Mouse (Mus musculus): Measurements from ENCODE around the gene Fuca1.
"Not testable (repeated sequence)": the region's sequence is repeated elsewhere in the genome, so short reads cannot be mapped to it uniquely, and the experiment has no call there.

Fuca1 gene

GRCm38 (mm10) chr4:135954241-135954640 is 33.7 kb downstream of the Fuca1 start:
- peak; percentile 85 for DNase-seq (ENCODE audit: low spot score)

- no peak for DNase-seq (ENCODE audit: low spot score)
These were observed 35.4 kb downstream of the Fuca1 start for GRCm38 (mm10) chr4:135955886-135956285.

GRCm38 (mm10) chr4:135958354-135958753 is 37.8 kb downstream of the Fuca1 start:
- peak; percentile 45 for DNase-seq (ENCODE audit: low spot score)

- peak; percentile 94 for DNase-seq (ENCODE audit: low spot score)
These were observed 40.2 kb downstream of the Fuca1 start for GRCm38 (mm10) chr4:135960717-135961116.

GRCm38 (mm10) chr4:135961709-135962108 is 41.2 kb downstream of the Fuca1 start:
- no peak for DNase-seq (ENCODE audit: low spot score)

- no peak for DNase-seq (ENCODE audit: low spot score)
These were observed 41.7 kb downstream of the Fuca1 start for GRCm38 (mm10) chr4:135962198-135962597.

GRCm38 (mm10) chr4:135962946-135963345 is 42.4 kb downstream of the Fuca1 start:
- no peak for DNase-seq (ENCODE audit: low spot score)

- DNase-seq (ENCODE audit: low spot score): peak; percentile 97
These were observed 43.1 kb downstream of the Fuca1 start, which contains the start of gene Gale for GRCm38 (mm10) chr4:135963457-135964193. TSS of gene Gale (plus strand) at chr4:135963727.

- no peak for DNase-seq (ENCODE audit: low spot score)
These were observed 43.9 kb downstream of the Fuca1 start for GRCm38 (mm10) chr4:135964426-135964825.

- no peak for DNase-seq (ENCODE audit: low spot score)
These were observed 44.6 kb downstream of the Fuca1 start for GRCm38 (mm10) chr4:135965113-135965512.

- no peak for DNase-seq (ENCODE audit: low spot score)
These were observed 45.7 kb downstream of the Fuca1 start for GRCm38 (mm10) chr4:135966283-135966682.

- no peak for DNase-seq (ENCODE audit: low spot score)
These were observed 46.7 kb downstream of the Fuca1 start for GRCm38 (mm10) chr4:135967086-135967760.

- no peak for DNase-seq (ENCODE audit: low spot score)
These were observed 47.8 kb downstream of the Fuca1 start for GRCm38 (mm10) chr4:135968271-135968869.

- DNase-seq (ENCODE audit: low spot score): no peak
These were observed 48.7 kb downstream of the Fuca1 start for GRCm38 (mm10) chr4:135969070-135969750.

GRCm38 (mm10) chr4:135970585-135970984 is 50.0 kb downstream of the Fuca1 start:
- no peak for DNase-seq (ENCODE audit: low spot score)

- DNase-seq (ENCODE audit: low spot score): no peak
These were observed 51.4 kb downstream of the Fuca1 start for GRCm38 (mm10) chr4:135971805-135972555.

GRCm38 (mm10) chr4:135972556-135972906 is 52.0 kb downstream of the Fuca1 start, which contains the start of gene Lypla2:
TSS of gene Lypla2 (minus strand) at chr4:135972626.
- peak; percentile 81 for DNase-seq (ENCODE audit: low spot score)

- no peak for DNase-seq (ENCODE audit: low spot score)
These were observed 52.6 kb downstream of the Fuca1 start for GRCm38 (mm10) chr4:135972911-135973811.

- no peak for DNase-seq (ENCODE audit: low spot score)
These were observed 55.6 kb downstream of the Fuca1 start for GRCm38 (mm10) chr4:135976146-135976545.

GRCm38 (mm10) chr4:135980223-135980622 is 59.7 kb downstream of the Fuca1 start:
- DNase-seq (ENCODE audit: low spot score): not testable (repeated sequence)
